Mouse (Mus musculus): Measurements from ENCODE around the gene Cntn5.

DNA sequence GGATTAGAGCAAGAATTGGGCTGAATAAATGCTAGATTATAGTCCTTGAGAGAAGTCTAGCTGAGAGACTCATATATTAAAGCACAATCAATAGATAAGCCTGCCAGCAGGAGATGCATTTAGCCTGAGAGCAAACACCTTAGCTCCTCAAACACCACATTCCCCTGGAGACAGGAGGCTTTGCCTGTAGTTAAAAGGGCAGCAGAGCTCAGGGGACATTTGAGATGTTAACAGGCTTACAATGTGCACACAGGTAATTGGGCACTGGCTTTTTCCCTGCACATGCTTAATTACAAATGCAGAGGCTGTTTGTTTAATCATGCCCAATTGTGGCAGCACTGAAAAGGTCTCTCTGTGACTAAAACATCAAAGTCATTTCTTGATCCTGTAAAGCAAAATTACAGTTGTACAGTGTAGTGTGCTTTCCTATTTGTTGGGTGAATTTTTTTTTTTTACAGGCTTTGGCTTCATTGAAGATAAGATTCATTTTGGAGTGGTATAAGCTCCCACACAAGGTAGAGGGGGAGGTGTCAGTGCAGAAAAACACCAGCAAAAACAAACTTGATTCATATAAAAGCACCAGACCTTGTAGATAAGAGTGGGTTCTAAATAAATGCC, 457.2 kb downstream of the Cntn5 start:
- TF ChIP-seq GATA1 (IDR thresholded peaks at IDR 0.05; ENCODE audit: borderline replicate concordance, low read length) (no peak), FLI1 (IDR thresholded peaks at IDR 0.05; ENCODE audit: low read length) (no peak)
